Mouse (Mus musculus): ENCODE results near the gene Cdhr3.

DNA sequence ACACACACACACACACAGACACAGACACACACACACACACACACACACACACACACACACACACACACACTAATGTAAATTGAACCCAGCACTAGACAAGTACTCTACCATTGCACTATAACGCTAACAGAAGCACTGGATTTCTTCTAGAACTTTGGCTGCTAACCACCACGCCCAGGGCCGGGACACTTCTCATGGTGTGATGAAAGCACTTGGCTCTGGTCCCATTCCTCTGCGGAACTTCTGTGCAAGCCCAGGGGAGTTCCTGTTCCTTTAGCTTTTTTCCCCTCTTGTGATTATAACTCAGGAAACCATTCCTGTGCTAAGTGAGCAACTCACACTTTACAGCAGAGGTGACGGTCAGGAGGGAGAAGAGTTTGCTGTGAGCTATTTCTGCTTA is 9.3 kb downstream of the Cdhr3 start:
- TF ChIP-seq CTCF (IDR thresholded peaks at IDR 0.05; ENCODE audit: low read depth) = no peak
- TF ChIP-seq EP300 (IDR thresholded peaks at IDR 0.05; ENCODE audit: low read depth) = no peak
